Mouse (Mus musculus) intestine, postnatal 0 days (tissue): Measurements from ENCODE around the gene Sult2b1. TPM values are rescaled to one million over a fixed set of nuclear protein-coding genes. Genes with fewer than 3 reads are reported as not detected.

ENCODE experiments used
- ATAC-seq: fragments of 200-750 bp; cut with Nextera tagmentation; 2 replicates; pipeline ENCODE4 v1.8.0; 2017; ENCODE audit warnings: mild to moderate bottlenecking, moderate TSS enrichment, moderate library complexity
- H3K27ac ChIP-seq: fragments of 300-500 bp; sonication (generic); 2 replicates; pipeline ENCODE4 v1.5.1; 2014; ENCODE audit warnings: mild to moderate bottlenecking, low read depth, low read length, moderate library complexity
- H3K27me3 ChIP-seq: fragments of 300-500 bp; sonication (generic); replicated peaks from 2 replicates; pipeline ENCODE4 v1.6.1; 2014; ENCODE audit warnings: low read length, mixed read lengths; ENCODE audit not compliant: control insufficient read depth, insufficient read depth
- H3K36me3 ChIP-seq: fragments of 300-500 bp; sonication (generic); 2 replicates; pipeline ENCODE4 v1.6.1; 2014; ENCODE audit warnings: mild to moderate bottlenecking, moderate library complexity; ENCODE audit not compliant: control insufficient read depth, insufficient read depth
- H3K4me1 ChIP-seq: fragments of 300-500 bp; sonication (generic); replicated peaks from 2 replicates; pipeline ENCODE4 v1.6.1; 2014; ENCODE audit warnings: antibody characterized with exemption, low read length, mixed read lengths; ENCODE audit not compliant: control insufficient read depth, insufficient read depth
- H3K4me2 ChIP-seq: fragments of 300-500 bp; sonication (generic); replicated peaks from 2 replicates; pipeline ENCODE4 v1.6.1; 2014; ENCODE audit warnings: low read depth, mild to moderate bottlenecking, moderate library complexity
- H3K4me3 ChIP-seq: fragments of 300-500 bp; sonication (generic); 2 replicates; pipeline ENCODE4 v1.5.1; 2014; ENCODE audit warnings: low read depth, low read length
- H3K9ac ChIP-seq: fragments of 300-500 bp; sonication (generic); 2 replicates; pipeline ENCODE4 v1.6.1; 2014; ENCODE audit warnings: mild to moderate bottlenecking, low read depth, low read length
- H3K9me3 ChIP-seq: fragments of 300-500 bp; sonication (generic); 2 replicates; pipeline ENCODE4 v1.6.1; 2016; ENCODE audit warnings: mixed run types; ENCODE audit not compliant: control insufficient read depth
- CTCF ChIP-seq: sonication (generic); IDR thresholded peaks from 2 replicates; pipeline ENCODE4 v1.5.1; 2016; ENCODE audit warnings: low read depth, mild to moderate bottlenecking, control low read depth, antibody characterized with exemption, moderate library complexity
- WGBS: fragments of 180-500 bp; shearing (Covaris S2); extraction: QIAGEN DNeasy Blood & Tissue Kit; methylation state at CpG from one replicate; pipeline ENCODE4 v1.1.7; 2014; 5-methylcytosine and 5-hydroxymethylcytosine counted together
- polyA plus RNA-seq: library from polyadenylated mRNA; unstranded; fragments of >200 nt; fragmentation: Nextera tagmentation; extraction: Ambion mirVana; gene quantifications from 2 replicates; pipeline ENCODE4 v1.2.1, GENCODE M21; 2015

Gene Sult2b1
- polyA plus RNA-seq, 1 experiment from 2014 or later: 36.7 TPM

GRCm38 (mm10) chr7:45718331-45718730, 66.1 kb downstream of the Sult2b1 start:
- Histone ChIP-seq H3K36me3 (peaks cover 29% of the 10 kb centered on the region), H3K27ac (peak overlapping the region; percentile 79), H3K9ac (peak overlapping the region; percentile 79), H3K9me3 (no peaks in the 10 kb centered on the region), H3K4me2 (peak overlapping the region; percentile 78), H3K4me1 (peaks cover 19% of the 10 kb centered on the region; the same call in 1 of the 2 replicates), H3K27me3 (no peaks in the 10 kb centered on the region), H3K4me3 (peak overlapping the region; percentile 67)
- under 1% methylated on average over 20 of the region's 20 CpGs for WGBS
- TF ChIP-seq CTCF: no peak
- no peak for ATAC-seq

- WGBS: 0% methylated on average over 41 of the region's 41 CpGs
- peak within 1 kb of the TSS; percentile 82 for H3K27ac ChIP-seq
- peak; percentile 16 for ATAC-seq
- H3K9me3 ChIP-seq: no peaks in the 10 kb centered on the region
- peaks cover 30% of the 10 kb centered on the region for H3K36me3 ChIP-seq
- H3K4me3 ChIP-seq: peak within 1 kb of the TSS; percentile 67
- TF ChIP-seq CTCF: peak; percentile 36
- peak within 1 kb of the TSS; percentile 79 for H3K9ac ChIP-seq
- peak within 1 kb of the TSS; percentile 78 for H3K4me2 ChIP-seq
- H3K27me3 ChIP-seq: no peaks in the 10 kb centered on the region
- peaks cover 19% of the 10 kb centered on the region; the same call in 1 of the 2 replicates for H3K4me1 ChIP-seq
These were observed 66.6 kb downstream of the Sult2b1 start, which contains the start of gene Sphk2 for GRCm38 (mm10) chr7:45717918-45718297. Gene Sphk2, minus strand, starts transcription at chr7:45718002.

GRCm38 (mm10) chr7:45716952-45717917, 67.2 kb downstream of the Sult2b1 start:
- Histone ChIP-seq H3K27ac (peak overlapping the region; percentile 82), H3K27me3 (no peaks in the 10 kb centered on the region), H3K36me3 (peaks cover 31% of the 10 kb centered on the region), H3K4me2 (peak overlapping the region; percentile 67), H3K9me3 (no peaks in the 10 kb centered on the region), H3K9ac (peak overlapping the region; percentile 79), H3K4me3 (peak overlapping the region; percentile 67), H3K4me1 (peaks cover 19% of the 10 kb centered on the region; the same call in 1 of the 2 replicates)
- no peak for TF ChIP-seq CTCF
- WGBS: 6% methylated on average over 31 of the region's 31 CpGs
- no peak for ATAC-seq

- no peaks in the 10 kb centered on the region for H3K27me3 ChIP-seq
- H3K4me2 ChIP-seq: peak overlapping the region; percentile 88
- H3K4me3 ChIP-seq: peak overlapping the region; percentile 67; the same call in 1 of the 2 replicates
- WGBS: 87% methylated on average over 3 of the region's 3 CpGs
- no peaks in the 10 kb centered on the region for H3K9me3 ChIP-seq
- TF ChIP-seq CTCF: no peak
- H3K9ac ChIP-seq: peak overlapping the region; percentile 79; the same call in 1 of the 2 replicates
- peaks cover 19% of the 10 kb centered on the region; the same call in 1 of the 2 replicates for H3K4me1 ChIP-seq
- no peak overlapping the region for H3K27ac ChIP-seq
- ATAC-seq: no peak
- peaks cover 38% of the 10 kb centered on the region for H3K36me3 ChIP-seq
These were observed 68.0 kb downstream of the Sult2b1 start for GRCm38 (mm10) chr7:45716460-45716857.

- whole genome bisulfite sequencing: 76% methylated on average over 19 of the region's 19 CpGs
- 0 out of 2 replicates have a peak overlapping the region, but pooled peaks have one; percentile 17 for H3K9ac ChIP-seq
These were observed 68.6 kb downstream of the Sult2b1 start for GRCm38 (mm10) chr7:45715741-45716459.

More at GRCm38 (mm10) chr7:45715741-45716459, 68.6 kb downstream of the Sult2b1 start:
- peaks cover 19% of the 10 kb centered on the region; the same call in 1 of the 2 replicates for H3K4me1 ChIP-seq
- no peak for ATAC-seq
- H3K36me3 ChIP-seq: peaks cover 39% of the 10 kb centered on the region
- no peak for TF ChIP-seq CTCF
- H3K4me3 ChIP-seq: peak overlapping the region; percentile 70
- H3K4me2 ChIP-seq: peak overlapping the region; percentile 88
- H3K9me3 ChIP-seq: no peaks in the 10 kb centered on the region
- H3K27me3 ChIP-seq: no peaks in the 10 kb centered on the region
- peak overlapping the region; percentile 99 for H3K27ac ChIP-seq
